Mouse (Mus musculus): ENCODE measurements around the gene Rap1a. TPM values are rescaled to one million over a fixed set of nuclear protein-coding genes. Genes with fewer than 3 reads are reported as not detected.

Gene Rap1a
- polyA plus RNA-seq, 1 experiment from 2014 or later = 119 TPM

DNA sequence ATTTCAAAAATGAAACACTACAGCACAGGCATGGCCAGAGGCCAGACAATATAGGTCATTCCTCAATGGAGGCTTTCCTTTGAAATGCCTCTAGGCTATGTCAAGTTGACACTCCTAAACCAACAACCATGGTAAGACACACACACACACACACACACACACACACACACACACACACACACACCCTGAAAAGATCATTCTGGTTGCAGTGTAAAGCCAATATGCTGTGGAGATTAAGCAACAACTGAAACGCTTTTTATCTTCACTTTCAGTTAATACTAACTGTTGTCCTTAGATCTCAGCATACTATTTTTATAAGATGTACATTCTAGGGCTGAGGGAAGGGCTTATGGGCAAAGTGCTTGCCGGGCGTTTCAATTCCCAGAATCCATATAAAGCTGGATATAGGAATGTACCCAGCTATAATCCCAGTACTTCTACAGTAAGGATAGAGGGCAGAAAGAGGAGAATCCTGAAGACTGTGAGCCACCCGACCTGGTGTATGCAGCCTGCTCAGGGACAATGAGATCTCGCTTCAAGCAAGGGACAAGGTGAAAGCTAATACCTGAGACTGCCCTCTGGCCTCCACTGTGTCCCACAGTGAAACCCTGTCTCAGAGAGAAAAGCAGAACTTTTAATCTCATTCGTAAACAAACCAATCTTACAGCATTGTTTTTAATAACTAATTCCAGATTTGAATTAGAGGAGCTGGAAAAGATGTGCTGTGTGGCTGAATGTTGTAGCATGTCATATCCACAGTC, 43.6 kb downstream of the Rap1a start:
- H3K4me2 ChIP-seq (replicated peaks; ENCODE audit: low read depth) = no peak overlapping the region
- H3K9ac ChIP-seq (ENCODE audit: low read depth, low read length) = no peak overlapping the region
- no peaks in the 10 kb centered on the region for H3K9me3 ChIP-seq (ENCODE audit: control insufficient read depth)
- no peak overlapping the region for H3K27ac ChIP-seq (ENCODE audit: low read depth, low read length)
- no peak overlapping the region for H3K4me3 ChIP-seq (ENCODE audit: low read depth, low read length)
- no peaks in the 10 kb centered on the region for H3K27me3 ChIP-seq (replicated peaks; ENCODE audit: control insufficient read depth, insufficient read depth, low read length)
- no peaks in the 10 kb centered on the region for H3K36me3 ChIP-seq (ENCODE audit: control insufficient read depth, insufficient read depth)
- H3K4me1 ChIP-seq (replicated peaks; ENCODE audit: control insufficient read depth, insufficient read depth, low read length) = no peaks in the 10 kb centered on the region
- no peak for ATAC-seq
- no peak for TF ChIP-seq CTCF (IDR thresholded peaks at IDR 0.05; ENCODE audit: low read depth)
- WGBS = 59% methylated on average over 6 of the region's 6 CpGs

DNA sequence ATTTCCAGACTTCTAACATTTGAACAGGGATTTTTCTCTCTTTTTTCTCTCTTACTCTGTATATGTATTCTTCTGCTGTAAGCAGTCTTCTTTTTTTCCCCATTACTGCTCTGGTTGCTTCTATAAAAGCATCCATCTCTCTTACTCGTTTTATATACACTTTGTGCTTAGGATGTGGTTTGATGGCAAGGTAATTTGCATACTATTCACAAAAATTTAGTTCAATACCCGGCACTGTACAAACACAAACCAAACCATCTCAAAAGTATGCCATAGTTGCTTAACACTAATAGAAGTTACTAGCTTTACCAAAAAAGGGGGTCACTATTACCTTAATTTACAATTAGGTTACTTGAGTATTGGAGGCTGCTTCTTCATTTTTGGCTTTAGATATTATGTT, 44.6 kb downstream of the Rap1a start:
- Histone ChIP-seq H3K4me2 (replicated peaks; ENCODE audit: low read depth) (no peak overlapping the region), H3K4me1 (replicated peaks; ENCODE audit: control insufficient read depth, insufficient read depth, low read length) (no peaks in the 10 kb centered on the region), H3K27me3 (replicated peaks; ENCODE audit: control insufficient read depth, insufficient read depth, low read length) (no peaks in the 10 kb centered on the region), H3K27ac (ENCODE audit: low read depth, low read length) (no peak overlapping the region), H3K9ac (ENCODE audit: low read depth, low read length) (no peak overlapping the region), H3K9me3 (ENCODE audit: control insufficient read depth) (no peaks in the 10 kb centered on the region), H3K36me3 (ENCODE audit: control insufficient read depth, insufficient read depth) (no peaks in the 10 kb centered on the region), H3K4me3 (ENCODE audit: low read depth, low read length) (no peak overlapping the region)
- ATAC-seq = no peak
- WGBS = 73% methylated on average over 2 of the region's 2 CpGs
- no peak for TF ChIP-seq CTCF (IDR thresholded peaks at IDR 0.05; ENCODE audit: low read depth)

DNA sequence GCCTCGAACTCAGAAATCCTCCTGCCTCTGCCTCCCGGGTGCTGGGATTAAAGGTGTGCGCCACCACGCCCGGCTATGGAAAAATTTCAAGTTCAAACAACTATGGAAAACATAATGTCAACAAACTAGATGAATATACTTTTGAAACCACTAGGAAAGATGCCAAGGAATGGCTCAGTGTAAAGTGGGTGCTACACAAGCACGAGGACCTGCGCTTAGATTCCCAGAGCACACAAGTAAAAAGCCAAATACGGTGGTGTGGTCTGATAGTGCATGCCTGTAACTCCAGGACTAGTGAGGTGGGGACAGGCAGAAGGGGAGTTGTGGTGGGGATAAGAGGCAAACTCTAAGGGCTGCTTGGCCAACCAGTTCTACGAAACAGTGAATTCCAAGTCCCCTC, 46.0 kb downstream of the Rap1a start:
- Histone ChIP-seq H3K4me2 (replicated peaks; ENCODE audit: low read depth) (no peak overlapping the region), H3K4me3 (ENCODE audit: low read depth, low read length) (no peak overlapping the region), H3K4me1 (replicated peaks; ENCODE audit: control insufficient read depth, insufficient read depth, low read length) (no peaks in the 10 kb centered on the region), H3K9ac (ENCODE audit: low read depth, low read length) (no peak overlapping the region), H3K36me3 (ENCODE audit: control insufficient read depth, insufficient read depth) (no peaks in the 10 kb centered on the region), H3K27me3 (replicated peaks; ENCODE audit: control insufficient read depth, insufficient read depth, low read length) (no peaks in the 10 kb centered on the region), H3K27ac (ENCODE audit: low read depth, low read length) (no peak overlapping the region), H3K9me3 (ENCODE audit: control insufficient read depth) (no peaks in the 10 kb centered on the region)
- no peak for TF ChIP-seq CTCF (IDR thresholded peaks at IDR 0.05; ENCODE audit: low read depth)
- 85% methylated on average over 9 of the region's 9 CpGs for WGBS
- no peak for ATAC-seq

DNA sequence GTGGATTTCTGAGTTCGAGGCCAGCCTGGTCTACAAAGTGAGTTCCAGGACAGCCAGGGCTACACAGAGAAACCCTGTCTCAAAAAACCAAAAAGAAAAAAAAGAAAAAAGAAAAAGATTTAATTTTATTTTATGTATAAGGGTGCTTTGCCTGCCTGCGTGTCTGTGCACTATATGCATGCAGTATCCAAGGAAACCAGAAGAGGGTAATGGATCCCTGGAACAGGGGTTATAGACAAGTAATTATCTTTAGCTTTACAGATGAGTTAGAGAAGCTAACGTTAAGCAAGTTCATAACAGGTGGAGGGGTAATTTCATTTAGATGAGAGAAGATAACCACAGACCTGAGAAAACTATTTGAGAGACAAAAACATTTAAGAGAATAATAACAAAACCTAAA, 47.0 kb downstream of the Rap1a start:
- TF ChIP-seq CTCF (IDR thresholded peaks at IDR 0.05; ENCODE audit: low read depth) = peak; percentile 19; the same call in 1 of the 2 replicates
- ATAC-seq = no peak
- Histone ChIP-seq H3K9ac (ENCODE audit: low read depth, low read length) (no peak overlapping the region), H3K4me2 (replicated peaks; ENCODE audit: low read depth) (no peak overlapping the region), H3K27ac (ENCODE audit: low read depth, low read length) (no peak overlapping the region), H3K36me3 (ENCODE audit: control insufficient read depth, insufficient read depth) (peaks cover 3% of the 10 kb centered on the region; the same call in 1 of the 2 replicates), H3K4me3 (ENCODE audit: low read depth, low read length) (no peak overlapping the region), H3K9me3 (ENCODE audit: control insufficient read depth) (no peaks in the 10 kb centered on the region), H3K27me3 (replicated peaks; ENCODE audit: control insufficient read depth, insufficient read depth, low read length) (no peaks in the 10 kb centered on the region), H3K4me1 (replicated peaks; ENCODE audit: control insufficient read depth, insufficient read depth, low read length) (no peaks in the 10 kb centered on the region)
- WGBS = 78% methylated on average over 3 of the region's 3 CpGs

DNA sequence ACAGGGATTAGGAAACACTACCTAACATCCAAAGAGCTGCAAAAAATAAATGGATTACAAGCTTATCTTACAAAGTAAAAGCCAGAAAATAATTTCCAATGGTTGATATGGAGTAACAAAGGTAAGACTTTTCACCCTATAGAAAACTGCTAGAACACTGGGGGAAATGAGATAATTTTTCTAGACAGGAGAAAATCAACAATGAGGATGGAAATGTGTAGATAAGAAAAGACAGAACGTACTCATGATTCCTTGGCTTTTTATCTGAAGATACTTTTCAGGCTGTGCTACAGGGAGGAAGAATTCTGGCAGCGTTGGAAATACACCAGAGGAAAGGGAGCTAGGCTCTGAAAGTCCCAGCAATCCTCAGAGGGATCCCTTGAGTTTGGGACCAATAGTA, 50.3 kb downstream of the Rap1a start:
- no peaks in the 10 kb centered on the region for H3K9me3 ChIP-seq (ENCODE audit: control insufficient read depth)
- H3K36me3 ChIP-seq (ENCODE audit: control insufficient read depth, insufficient read depth) = peaks cover 3% of the 10 kb centered on the region; the same call in 1 of the 2 replicates
- TF ChIP-seq CTCF (IDR thresholded peaks at IDR 0.05; ENCODE audit: low read depth) = no peak
- no peak overlapping the region for H3K4me3 ChIP-seq (ENCODE audit: low read depth, low read length)
- H3K27me3 ChIP-seq (replicated peaks; ENCODE audit: control insufficient read depth, insufficient read depth, low read length) = no peaks in the 10 kb centered on the region
- H3K9ac ChIP-seq (ENCODE audit: low read depth, low read length) = no peak overlapping the region
- no peak overlapping the region for H3K4me2 ChIP-seq (replicated peaks; ENCODE audit: low read depth)
- no peak for ATAC-seq
- WGBS = 72% methylated on average over 2 of the region's 2 CpGs
- H3K4me1 ChIP-seq (replicated peaks; ENCODE audit: control insufficient read depth, insufficient read depth, low read length) = no peaks in the 10 kb centered on the region
- H3K27ac ChIP-seq (ENCODE audit: low read depth, low read length) = no peak overlapping the region

DNA sequence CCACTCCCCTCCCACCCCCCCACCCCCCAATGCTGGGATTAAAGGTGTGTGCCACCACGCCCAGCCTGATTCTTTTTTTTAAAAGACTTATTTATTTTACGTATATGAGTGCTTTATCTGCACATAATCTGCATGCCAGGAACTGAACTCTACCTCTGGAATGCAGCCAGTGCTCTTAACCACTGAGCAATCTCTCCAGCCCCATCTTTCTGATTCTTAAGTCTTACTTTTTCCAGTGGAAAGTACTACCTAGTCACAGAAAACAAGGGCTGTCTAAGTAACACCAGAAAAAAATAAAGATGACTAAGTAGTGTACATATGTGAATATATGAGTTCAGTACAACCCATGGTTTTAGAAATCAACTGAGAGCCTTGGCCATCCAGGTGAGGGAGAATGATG, 54.6 kb downstream of the Rap1a start:
- TF ChIP-seq CTCF (IDR thresholded peaks at IDR 0.05; ENCODE audit: low read depth) = no peak
- H3K36me3 ChIP-seq (ENCODE audit: control insufficient read depth, insufficient read depth) = peaks cover 3% of the 10 kb centered on the region; the same call in 1 of the 2 replicates
- H3K4me1 ChIP-seq (replicated peaks; ENCODE audit: control insufficient read depth, insufficient read depth, low read length) = no peaks in the 10 kb centered on the region
- H3K27me3 ChIP-seq (replicated peaks; ENCODE audit: control insufficient read depth, insufficient read depth, low read length) = no peaks in the 10 kb centered on the region
- H3K9me3 ChIP-seq (ENCODE audit: control insufficient read depth) = no peaks in the 10 kb centered on the region
- H3K4me3 ChIP-seq (ENCODE audit: low read depth, low read length) = no peak overlapping the region
- no peak overlapping the region for H3K4me2 ChIP-seq (replicated peaks; ENCODE audit: low read depth)
- 54% methylated on average over 2 of the region's 2 CpGs for WGBS
- no peak overlapping the region for H3K9ac ChIP-seq (ENCODE audit: low read depth, low read length)
- no peak overlapping the region for H3K27ac ChIP-seq (ENCODE audit: low read depth, low read length)
- no peak for ATAC-seq
